Mouse (Mus musculus) midbrain, embryonic 11.5 days (tissue): Measurements from ENCODE around the gene Pnlip. TPM values are rescaled to one million over a fixed set of nuclear protein-coding genes. Genes with fewer than 3 reads are reported as not detected.

ENCODE experiments used
- ATAC-seq: fragments of 200-750 bp; cut with Nextera tagmentation; 2 replicates; pipeline ENCODE4 v1.8.0; 2017; ENCODE audit warnings: moderate TSS enrichment, moderate library complexity; ENCODE audit not compliant: low FRiP score
- DNase-seq: peaks from one replicate; pipeline ENCODE4 v3.0.0; 2015; ENCODE audit warnings: low spot score; ENCODE audit errors: missing footprints
- H3K27ac ChIP-seq: fragments of 300-500 bp; sonication (generic); 2 replicates; pipeline ENCODE4 v1.5.1; 2014; ENCODE audit warnings: low read depth, low read length
- H3K27me3 ChIP-seq: fragments of 300-500 bp; sonication (generic); 2 replicates; pipeline ENCODE4 v1.6.1; 2014; ENCODE audit warnings: mild to moderate bottlenecking, low read length, moderate library complexity, mixed read lengths; ENCODE audit not compliant: control insufficient read depth, insufficient read depth
- H3K36me3 ChIP-seq: fragments of 300-500 bp; sonication (generic); 2 replicates; pipeline ENCODE4 v1.6.1; 2014; ENCODE audit warnings: mild to moderate bottlenecking, low read length, moderate library complexity, mixed read lengths; ENCODE audit not compliant: control insufficient read depth, insufficient read depth
- H3K4me1 ChIP-seq: fragments of 300-500 bp; sonication (generic); 2 replicates; pipeline ENCODE4 v1.6.1; 2014; ENCODE audit warnings: low read length; ENCODE audit not compliant: control insufficient read depth, insufficient read depth
- H3K4me2 ChIP-seq: fragments of 300-500 bp; sonication (generic); 2 replicates; pipeline ENCODE4 v1.6.1; 2014; ENCODE audit warnings: mild to moderate bottlenecking, moderate library complexity
- H3K4me3 ChIP-seq: fragments of 300-500 bp; sonication (generic); 2 replicates; pipeline ENCODE4 v1.5.1; 2014; ENCODE audit warnings: low read depth, low read length
- H3K9ac ChIP-seq: fragments of 300-500 bp; sonication (generic); 2 replicates; pipeline ENCODE4 v1.6.1; 2014; ENCODE audit warnings: low read length
- H3K9me3 ChIP-seq: fragments of 300-500 bp; sonication (generic); 2 replicates; pipeline ENCODE4 v1.6.1; 2016; ENCODE audit warnings: low read length; ENCODE audit not compliant: control insufficient read depth
- WGBS: fragments of 180-500 bp; shearing (Covaris S2); extraction: QIAGEN DNeasy Blood & Tissue Kit; methylation state at CpG from one replicate; pipeline ENCODE4 v1.1.7; 2014; 5-methylcytosine and 5-hydroxymethylcytosine counted together
- polyA plus RNA-seq: library from polyadenylated mRNA; unstranded; fragments of >200 nt; fragmentation: Nextera tagmentation; extraction: Ambion mirVana; gene quantifications from 2 replicates; pipeline ENCODE4 v1.2.1, GENCODE M21; 2014

The Pnlip gene
- polyA plus RNA-seq, 1 experiment from 2014 or later: not detected

DNA sequence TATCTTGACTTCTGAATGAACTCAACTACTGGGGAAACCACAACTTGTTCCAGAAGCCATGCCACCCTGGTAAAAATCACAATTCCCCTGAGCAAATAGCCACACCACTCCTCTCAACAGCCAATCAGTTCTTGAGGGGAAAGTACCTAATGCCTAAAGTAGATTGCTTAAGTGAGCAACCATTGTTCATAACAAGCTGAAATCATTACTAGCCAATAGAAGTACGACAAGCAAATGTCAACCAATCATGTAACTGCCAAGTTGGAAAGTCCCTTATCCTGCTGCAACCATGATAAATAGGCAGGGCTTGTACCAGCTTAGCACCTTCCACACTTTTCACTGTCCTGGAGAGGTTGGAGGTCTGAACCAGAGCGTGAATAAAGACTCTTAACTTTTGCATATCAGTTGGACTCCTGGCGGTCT lies 22.9 kb upstream of the Pnlip start:
- no peak overlapping the region for H3K27ac ChIP-seq
- 81% methylated on average over 3 of the region's 3 CpGs for WGBS
- H3K4me3 ChIP-seq: no peak overlapping the region
- no peak overlapping the region for H3K4me2 ChIP-seq
- no peaks in the 10 kb centered on the region for H3K36me3 ChIP-seq
- no peak for ATAC-seq
- H3K9ac ChIP-seq: no peak overlapping the region
- H3K4me1 ChIP-seq: no peaks in the 10 kb centered on the region
- no peaks in the 10 kb centered on the region for H3K9me3 ChIP-seq
- DNase-seq: no peak
- H3K27me3 ChIP-seq: no peaks in the 10 kb centered on the region

DNA sequence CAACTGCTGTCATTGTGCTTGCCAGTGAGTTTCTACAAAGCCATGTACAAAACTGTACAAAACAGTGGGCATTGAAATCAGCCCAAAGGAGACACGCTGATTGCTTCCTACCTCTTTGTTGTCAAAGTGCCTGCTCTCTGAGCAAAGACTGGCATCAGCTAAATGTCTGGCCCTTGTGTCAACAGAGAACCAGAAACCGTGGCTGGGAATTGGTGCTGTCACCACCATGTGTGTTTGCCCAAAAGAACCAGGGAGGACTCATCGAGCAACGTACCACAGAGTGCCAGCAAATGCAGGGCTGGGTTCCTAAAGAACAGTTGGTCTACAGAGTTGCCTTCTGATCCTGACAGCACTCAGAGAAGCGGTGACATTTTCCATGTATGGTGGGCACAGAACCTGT lies 2.3 kb upstream of the Pnlip start:
- Histone ChIP-seq H3K27me3 (no peaks in the 10 kb centered on the region), H3K9me3 (no peaks in the 10 kb centered on the region), H3K27ac (no peak overlapping the region), H3K4me3 (no peak overlapping the region), H3K9ac (no peak overlapping the region), H3K4me1 (no peaks in the 10 kb centered on the region), H3K4me2 (no peak overlapping the region), H3K36me3 (no peaks in the 10 kb centered on the region)
- ATAC-seq (no peak), DNase-seq (no peak)
- WGBS: 85% methylated on average over 5 of the region's 5 CpGs

GRCm38 (mm10) chr19:58662098-58662497 lies 9.8 kb downstream of the Pnlip start:
- no peaks in the 10 kb centered on the region for H3K27me3 ChIP-seq

DNA sequence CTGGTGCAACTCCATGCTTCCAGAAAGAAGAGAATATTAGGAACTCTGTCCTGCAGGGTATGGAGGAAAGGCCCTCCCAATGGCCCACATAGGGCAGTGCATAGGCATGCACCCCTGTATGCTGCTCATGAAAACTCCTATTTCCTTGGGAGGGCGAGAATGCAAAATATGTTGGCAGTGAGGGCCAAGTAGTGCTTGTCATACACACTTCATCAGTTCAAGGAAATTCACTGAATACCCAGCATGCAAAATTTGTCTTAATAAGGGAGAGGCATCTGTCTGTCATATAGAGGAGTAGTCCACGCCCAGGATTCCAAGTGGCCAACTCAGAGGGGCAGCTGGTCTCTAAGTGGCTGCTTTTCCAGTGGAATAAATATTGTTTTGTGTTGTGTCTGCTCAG lies 11.0 kb downstream of the Pnlip start:
- 77% methylated on average over 2 of the region's 2 CpGs for WGBS

More at GRCm38 (mm10) chr19:58662098-58662497, 9.8 kb downstream of the Pnlip start:
- H3K4me1 ChIP-seq: no peaks in the 10 kb centered on the region
- H3K4me2 ChIP-seq: no peak overlapping the region
- H3K9ac ChIP-seq: no peak overlapping the region
- WGBS: 60% methylated on average over 4 of the region's 4 CpGs
- no peak overlapping the region for H3K4me3 ChIP-seq
- H3K27ac ChIP-seq: no peak overlapping the region
- no peak for DNase-seq
- no peak for ATAC-seq
- no peaks in the 10 kb centered on the region for H3K9me3 ChIP-seq
- H3K36me3 ChIP-seq: no peaks in the 10 kb centered on the region

DNA sequence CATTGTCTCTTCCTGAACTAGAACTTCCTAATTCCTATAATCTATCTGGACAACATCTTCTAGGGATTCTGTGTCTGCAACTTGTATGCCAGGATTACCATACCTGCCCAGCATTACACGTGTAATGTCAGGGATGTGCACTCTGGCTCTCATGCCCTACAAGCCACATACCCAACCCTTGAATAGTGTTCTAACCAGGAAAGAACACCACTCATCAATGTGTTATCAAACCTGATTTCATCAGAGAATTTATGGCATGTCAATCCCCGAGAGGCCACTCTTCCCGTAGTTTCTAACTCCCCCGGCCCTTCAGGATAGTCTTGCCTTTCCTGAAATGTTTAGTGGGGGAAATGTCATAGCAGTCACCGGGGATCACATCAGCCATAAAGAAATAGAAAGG lies 12.6 kb downstream of the Pnlip start:
- no peak for ATAC-seq
- Histone ChIP-seq H3K27me3 (no peaks in the 10 kb centered on the region), H3K27ac (no peak overlapping the region), H3K9ac (no peak overlapping the region), H3K4me3 (no peak overlapping the region), H3K9me3 (no peaks in the 10 kb centered on the region), H3K4me2 (no peak overlapping the region), H3K4me1 (no peaks in the 10 kb centered on the region), H3K36me3 (no peaks in the 10 kb centered on the region)
- no peak for DNase-seq
- WGBS: 91% methylated on average over 5 of the region's 5 CpGs

More for the DNA sequence above, 11.0 kb downstream of the Pnlip start:
- H3K4me1 ChIP-seq: no peaks in the 10 kb centered on the region
- DNase-seq: no peak
- H3K4me3 ChIP-seq: no peak overlapping the region
- no peaks in the 10 kb centered on the region for H3K27me3 ChIP-seq
- H3K4me2 ChIP-seq: no peak overlapping the region
- no peak overlapping the region for H3K9ac ChIP-seq
- H3K9me3 ChIP-seq: no peaks in the 10 kb centered on the region
- no peaks in the 10 kb centered on the region for H3K36me3 ChIP-seq
- no peak overlapping the region for H3K27ac ChIP-seq
- ATAC-seq: no peak

DNA sequence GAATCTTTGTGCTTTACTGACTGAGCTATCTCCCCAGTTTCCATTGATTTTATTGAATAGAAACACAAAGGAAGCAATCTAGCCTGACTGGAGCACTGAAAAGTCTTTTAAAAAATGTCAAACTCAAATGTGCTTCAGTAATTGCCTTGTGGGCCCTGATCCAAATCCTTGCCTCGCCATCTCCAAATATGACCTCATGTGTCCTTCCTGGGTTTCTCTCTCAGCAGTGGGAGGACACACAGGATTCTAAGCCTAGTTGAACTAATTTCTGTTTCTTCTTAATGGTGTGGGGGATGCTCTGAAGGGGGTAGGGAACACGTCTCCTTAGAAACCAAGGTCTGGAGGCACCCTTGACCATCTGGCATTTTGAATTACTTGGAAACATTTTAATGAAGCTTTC lies 22.3 kb downstream of the Pnlip start:
- Histone ChIP-seq H3K27ac (no peak overlapping the region), H3K4me1 (no peaks in the 10 kb centered on the region), H3K36me3 (no peaks in the 10 kb centered on the region), H3K4me3 (no peak overlapping the region), H3K4me2 (no peak overlapping the region), H3K9ac (no peak overlapping the region), H3K27me3 (no peaks in the 10 kb centered on the region), H3K9me3 (no peaks in the 10 kb centered on the region)
- ATAC-seq (no peak), DNase-seq (no peak)
- WGBS: 54% methylated on average over 2 of the region's 2 CpGs

DNA sequence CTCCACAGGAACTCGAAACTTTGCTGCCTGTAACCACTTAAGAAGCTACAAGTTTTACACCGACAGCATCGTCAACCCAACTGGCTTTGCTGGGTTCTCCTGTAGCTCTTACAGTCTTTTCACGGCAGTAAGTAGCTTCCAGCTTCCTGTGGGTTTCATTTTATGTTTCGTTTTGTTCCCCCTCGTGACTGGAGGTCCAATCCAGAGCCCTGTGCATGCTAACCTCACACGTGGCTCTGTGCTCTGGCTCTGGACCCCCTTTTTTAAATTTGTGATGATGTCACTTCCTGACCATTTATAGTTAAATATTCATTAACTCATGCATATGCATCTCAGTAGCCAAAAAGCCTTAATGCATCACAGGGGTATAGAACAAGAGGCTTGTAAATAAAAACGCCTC lies 24.8 kb downstream of the Pnlip start:
- Histone ChIP-seq H3K4me3 (no peak overlapping the region), H3K9ac (no peak overlapping the region), H3K4me2 (no peak overlapping the region), H3K27ac (no peak overlapping the region), H3K36me3 (no peaks in the 10 kb centered on the region), H3K27me3 (no peaks in the 10 kb centered on the region), H3K4me1 (no peaks in the 10 kb centered on the region), H3K9me3 (no peaks in the 10 kb centered on the region)
- DNase-seq: no peak
- no peak for ATAC-seq
- 80% methylated on average over 8 of the region's 8 CpGs for WGBS

DNA sequence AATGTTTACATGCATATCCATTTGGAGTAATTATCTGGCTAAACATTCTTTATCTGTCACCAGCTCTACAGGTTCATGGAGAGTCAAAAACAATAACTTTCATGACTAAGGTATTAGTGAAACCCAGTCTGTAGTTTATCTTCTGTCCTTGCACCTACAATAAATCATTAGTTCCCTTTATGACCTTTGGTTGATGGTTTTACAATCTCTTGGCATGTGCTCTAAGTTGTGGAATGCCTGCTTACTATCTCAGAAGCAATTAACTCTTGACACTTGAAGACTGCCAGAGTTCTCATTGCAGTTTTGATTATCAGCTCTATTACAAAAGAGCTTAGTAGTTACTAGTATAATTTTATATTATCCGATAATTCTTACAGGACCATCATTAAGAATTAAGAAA lies 36.6 kb downstream of the Pnlip start:
- Histone ChIP-seq H3K9ac (no peak overlapping the region), H3K9me3 (no peaks in the 10 kb centered on the region), H3K4me3 (no peak overlapping the region), H3K36me3 (no peaks in the 10 kb centered on the region), H3K4me1 (no peaks in the 10 kb centered on the region), H3K27ac (no peak overlapping the region), H3K27me3 (no peaks in the 10 kb centered on the region), H3K4me2 (no peak overlapping the region)
- ATAC-seq: no peak
- no peak for DNase-seq
- WGBS: 90% methylated on average over 1 of the region's 1 CpGs

DNA sequence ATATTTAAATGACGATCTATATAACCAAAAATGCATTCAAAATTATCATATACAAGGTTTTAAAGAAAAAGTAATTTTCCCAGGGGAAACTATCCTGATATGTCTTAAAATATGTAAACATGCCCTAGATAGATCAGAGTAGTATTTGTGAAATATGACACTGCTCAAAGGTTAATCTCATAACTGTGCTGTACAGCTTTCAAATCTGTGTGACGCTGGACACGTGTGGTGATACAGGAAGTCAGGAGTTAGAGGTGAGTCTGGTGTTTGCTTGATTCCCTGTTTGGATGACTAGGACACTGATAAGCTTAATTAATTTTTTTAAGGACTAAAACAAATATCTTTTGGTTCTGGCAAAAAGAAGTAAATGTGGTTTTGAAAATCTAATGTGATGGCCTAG lies 43.0 kb downstream of the Pnlip start:
- Histone ChIP-seq H3K27me3 (no peaks in the 10 kb centered on the region), H3K27ac (no peak overlapping the region), H3K9ac (no peak overlapping the region), H3K4me3 (no peak overlapping the region), H3K4me2 (no peak overlapping the region), H3K9me3 (no peaks in the 10 kb centered on the region), H3K36me3 (no peaks in the 10 kb centered on the region), H3K4me1 (no peaks in the 10 kb centered on the region)
- ATAC-seq (no peak), DNase-seq (no peak)
- WGBS: 91% methylated on average over 3 of the region's 3 CpGs

GRCm38 (mm10) chr19:58696235-58696634 lies 43.9 kb downstream of the Pnlip start:
- Histone ChIP-seq H3K4me3 (no peak overlapping the region), H3K36me3 (no peaks in the 10 kb centered on the region), H3K9me3 (no peaks in the 10 kb centered on the region), H3K4me1 (no peaks in the 10 kb centered on the region), H3K9ac (no peak overlapping the region), H3K27me3 (no peaks in the 10 kb centered on the region), H3K4me2 (no peak overlapping the region), H3K27ac (no peak overlapping the region)
- ATAC-seq: no peak
- no peak for DNase-seq
- WGBS: 85% methylated on average over 2 of the region's 2 CpGs
